Mouse (Mus musculus) heart, adult 11 months (tissue): ENCODE measurements at regions not wholly inside any gene's neighbourhood (a gene's known extent, or its start where the extent isn't known, plus 50 kb on each side); places are given as distances from the start of the nearest gene placed in this dataset.

Experiments used
- DNase-seq: peaks from one replicate; pipeline ENCODE4 v3.0.0; 2022

GRCm38 (mm10) chr3:106879994-106880393 lies 53.9 kb upstream of the Olfr266 start:
- DNase-seq = no peak

DNA sequence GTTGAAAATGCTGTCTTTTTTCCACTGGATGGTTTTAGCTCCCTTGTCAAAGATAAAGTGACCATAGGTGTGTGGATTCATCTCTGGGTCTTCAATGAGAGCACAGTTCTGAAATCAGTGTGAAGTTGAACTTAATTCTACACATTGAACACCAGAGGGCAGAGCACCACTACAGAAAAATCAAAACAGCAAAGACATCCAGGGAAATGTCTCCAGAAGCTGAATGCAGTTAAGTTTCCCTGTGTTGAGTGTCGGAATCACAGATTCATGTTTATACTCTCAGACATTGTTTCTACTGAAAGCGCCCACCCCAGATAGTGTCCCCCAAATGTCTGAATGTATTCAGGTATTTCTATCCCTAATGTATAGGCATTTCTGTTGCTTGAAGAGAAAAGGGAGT lies 77.1 kb upstream of the Olfr266 start:
- no peak for DNase-seq

DNA sequence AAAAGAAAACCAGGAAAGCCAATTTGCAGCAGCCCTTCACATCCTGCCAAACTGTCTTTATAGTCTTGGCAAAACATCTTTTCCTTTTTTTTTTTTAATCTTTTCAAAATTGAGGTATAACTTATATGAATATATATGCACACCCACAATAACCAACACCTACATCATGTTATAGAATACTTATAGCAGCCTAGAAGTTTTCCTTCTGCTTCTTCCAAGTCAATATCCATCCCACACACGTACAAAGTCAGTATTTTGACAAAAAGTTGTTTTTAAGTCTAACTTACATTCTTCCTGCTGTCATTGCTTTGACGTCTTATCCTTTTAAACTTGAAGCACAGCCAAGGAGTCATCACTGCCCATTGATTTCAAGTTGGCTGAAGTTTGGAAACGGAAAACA lies 80.6 kb upstream of the Olfr266 start:
- no peak for DNase-seq

DNA sequence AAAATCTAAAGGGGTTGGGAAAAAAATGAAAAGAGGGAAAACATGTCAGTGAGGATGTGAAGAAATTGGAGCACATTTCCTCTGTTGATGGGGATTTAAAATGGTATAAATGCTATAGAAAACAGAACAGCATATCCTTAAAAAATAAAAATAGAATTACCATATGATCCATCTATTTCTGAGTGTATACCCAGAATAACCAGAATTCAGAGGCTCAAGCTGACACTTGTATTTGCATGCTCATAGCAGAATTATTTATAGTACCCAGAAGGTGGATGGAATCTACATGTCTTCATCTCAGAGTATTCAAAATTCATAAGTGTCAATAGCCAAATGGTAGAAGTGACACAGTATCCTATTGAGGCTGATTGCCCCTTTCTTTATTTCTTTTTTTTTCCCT lies 99.9 kb upstream of the Kcna3 start:
- no peak for DNase-seq

GRCm38 (mm10) chr3:106940095-106940494 lies 95.9 kb upstream of the Kcna3 start:
- DNase-seq = no peak

DNA sequence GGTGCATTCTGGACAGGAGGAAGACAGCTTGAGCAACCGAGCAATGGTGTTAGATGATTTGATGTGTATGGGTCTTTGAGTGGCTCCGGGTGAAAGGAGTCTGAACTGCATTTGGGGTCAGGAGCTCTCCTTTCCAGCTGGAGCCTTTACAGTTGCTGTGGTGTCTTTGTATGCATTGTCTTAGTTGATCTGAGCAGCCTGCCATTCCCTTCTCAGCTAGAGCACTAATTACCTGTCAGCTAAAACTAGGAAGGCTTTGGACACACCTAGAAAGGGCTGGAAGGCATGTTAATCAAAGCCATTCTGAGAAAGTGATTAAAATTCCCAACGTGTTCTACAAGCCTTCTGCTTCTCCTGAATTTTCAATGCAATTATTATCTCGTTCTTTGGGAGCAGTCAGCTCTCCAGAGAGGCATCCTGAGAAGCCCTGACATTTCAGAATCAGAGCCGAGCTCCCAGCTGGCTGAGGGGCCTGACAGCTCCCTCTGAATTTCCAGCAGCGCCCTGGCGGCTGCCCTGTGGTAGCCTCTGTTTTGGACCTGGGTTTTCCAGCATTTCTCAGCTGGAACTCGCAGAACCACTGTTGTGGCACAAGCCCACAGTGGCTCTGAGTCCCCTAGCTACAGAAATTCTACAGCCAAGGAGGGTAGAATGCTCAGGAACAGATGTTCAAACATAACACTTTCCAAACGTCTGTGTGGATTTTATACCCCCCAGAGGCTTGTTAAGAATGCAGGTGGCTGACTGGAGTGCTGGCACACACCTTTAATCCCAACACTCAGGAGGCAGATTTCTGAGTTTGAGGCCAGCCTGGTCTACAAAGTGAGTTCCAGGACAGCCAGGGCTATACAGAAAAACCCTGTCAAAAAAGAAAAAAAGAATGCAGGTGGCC lies 80.2 kb upstream of the Kcna3 start:
- no peak for DNase-seq

- DNase-seq = no peak
Observed at GRCm38 (mm10) chr3:106957162-106957895, 78.6 kb upstream of the Kcna3 start.

GRCm38 (mm10) chr3:106958194-106958593 lies 77.8 kb upstream of the Kcna3 start:
- no peak for DNase-seq

DNA sequence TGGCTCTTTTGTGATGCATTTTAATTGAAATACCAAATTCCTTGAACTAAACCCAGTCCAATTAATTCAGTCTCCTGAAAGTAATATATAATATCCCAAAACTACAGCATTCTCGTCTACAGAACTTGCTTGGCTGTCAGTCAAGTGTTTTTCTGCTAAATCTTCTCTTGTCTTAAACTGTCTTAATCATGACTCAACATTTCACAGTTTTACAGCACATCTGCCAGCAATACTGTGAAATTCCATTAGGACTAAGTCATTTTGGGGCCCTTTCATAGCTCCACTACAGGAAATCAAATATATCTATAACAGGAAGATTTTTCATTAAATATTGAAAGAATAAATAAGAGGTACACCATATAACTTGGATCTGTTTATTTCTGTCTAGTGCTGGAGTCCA lies 75.4 kb upstream of the Kcna3 start:
- no peak for DNase-seq

GRCm38 (mm10) chr3:106962466-106962865 lies 73.5 kb upstream of the Kcna3 start:
- no peak for DNase-seq

- DNase-seq = no peak
Observed at GRCm38 (mm10) chr3:106966198-106966597, 69.8 kb upstream of the Kcna3 start.

DNA sequence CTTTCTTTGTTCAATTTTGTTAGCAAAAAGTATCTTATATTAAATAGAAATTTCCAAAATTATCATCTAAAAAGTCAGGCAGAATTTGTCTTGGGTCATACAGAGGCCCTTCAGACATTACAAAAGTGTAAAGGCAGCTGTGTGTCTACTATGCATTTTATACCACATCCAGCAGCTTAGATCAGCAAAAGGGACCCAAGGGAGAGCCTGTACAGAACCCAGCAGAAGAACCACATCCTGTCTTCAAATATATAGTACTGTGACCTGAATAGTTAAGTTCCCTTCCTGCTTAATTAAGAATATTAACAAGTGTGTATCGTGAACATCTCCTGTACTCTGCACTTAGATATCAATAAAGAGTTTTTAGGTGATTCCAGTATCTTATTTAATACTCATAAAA lies 68.5 kb upstream of the Kcna3 start:
- DNase-seq = no peak

DNA sequence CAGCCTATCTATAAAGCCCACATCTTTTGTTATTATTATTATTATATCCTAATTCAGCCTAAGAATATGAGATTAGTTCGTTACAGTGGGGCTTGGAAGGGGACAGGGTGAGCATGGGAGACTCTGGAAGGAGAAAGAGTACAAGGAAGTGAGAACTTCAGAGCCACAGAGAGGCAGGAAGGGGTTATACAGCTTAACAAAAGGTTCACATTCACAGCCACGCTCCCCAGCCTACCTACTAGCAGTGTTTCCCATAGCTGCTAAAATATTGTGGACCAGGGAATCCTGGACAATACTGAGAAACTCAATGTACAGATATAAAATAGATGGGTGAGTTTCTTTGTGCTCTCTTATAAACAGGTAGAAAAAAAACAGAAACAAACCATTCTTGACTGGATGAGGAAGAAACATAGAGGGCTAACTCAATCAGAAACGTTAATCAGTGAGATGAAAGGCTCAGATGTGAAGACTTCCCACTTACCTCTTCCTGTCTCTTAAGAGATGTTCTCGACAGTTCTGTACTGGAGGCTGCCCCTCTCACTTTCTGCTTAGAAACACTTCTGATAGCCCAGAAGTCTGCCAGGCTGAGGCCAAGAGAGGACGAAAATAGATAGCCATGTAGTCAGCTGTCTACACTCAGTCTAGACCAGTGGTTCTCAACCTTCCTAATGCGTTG lies 61.7 kb upstream of the Kcna3 start:
- peak; percentile 31 for DNase-seq

DNA sequence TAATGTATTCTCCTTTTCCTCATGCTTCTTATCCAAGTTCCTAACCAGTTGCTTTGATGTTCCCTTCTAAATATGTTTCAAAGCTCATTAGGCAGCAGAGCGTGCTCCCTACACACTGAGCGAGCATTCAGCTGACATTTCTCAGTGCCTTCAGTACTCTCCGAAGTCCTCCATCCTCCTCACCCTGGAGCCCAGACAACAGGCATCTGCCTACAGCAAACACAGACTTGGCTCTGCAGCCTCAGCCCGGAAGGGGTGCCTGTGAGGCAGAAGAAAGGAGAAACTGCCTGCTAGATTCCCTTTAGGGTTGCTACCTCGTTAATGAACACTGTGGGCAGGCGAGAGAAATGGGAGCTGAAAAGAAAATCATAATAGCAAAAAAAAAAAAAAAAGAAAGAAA lies 57.2 kb upstream of the Kcna3 start:
- peak; percentile 55 for DNase-seq

DNA sequence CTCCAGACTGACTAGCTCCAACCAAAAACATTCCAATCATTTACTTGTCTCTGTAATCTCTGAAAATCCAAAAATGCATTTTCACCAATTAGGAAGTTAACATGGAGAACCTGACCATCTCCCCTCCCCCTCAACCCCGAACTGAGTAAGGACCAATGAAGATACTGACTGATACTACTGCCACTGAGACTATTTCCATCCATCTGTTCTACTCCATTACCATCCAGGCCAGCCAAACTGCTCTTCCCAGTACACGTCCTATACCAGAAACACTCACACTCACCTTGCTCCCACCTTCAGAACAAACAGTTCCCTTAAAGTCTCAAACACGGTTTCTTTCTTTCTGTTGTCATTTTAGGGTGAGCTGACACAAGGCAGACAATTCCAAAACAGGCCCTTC lies 55.1 kb upstream of the Kcna3 start:
- peak; percentile 40 for DNase-seq

- DNase-seq = peak; percentile 17
Observed at GRCm38 (mm10) chr3:106981323-106981722, 54.6 kb upstream of the Kcna3 start.

DNA sequence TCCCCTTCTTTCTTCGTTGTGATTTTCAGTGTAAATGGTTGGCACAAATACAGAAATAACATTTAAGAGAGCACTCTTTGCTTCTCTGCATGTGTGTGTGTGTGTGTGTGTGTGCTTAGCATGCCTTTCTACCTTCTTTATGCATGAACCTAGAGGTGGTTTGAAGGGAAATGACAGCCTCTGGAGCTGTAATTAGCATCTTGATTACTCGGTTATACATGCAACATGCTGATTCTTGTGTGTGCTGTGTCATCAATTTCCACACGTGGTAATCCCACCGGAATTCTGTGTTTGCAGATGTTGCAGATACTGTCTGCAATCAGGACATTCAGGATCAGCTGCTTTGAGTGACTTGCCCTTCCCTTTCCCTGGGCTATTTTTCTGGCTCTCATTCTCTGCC lies 51.7 kb upstream of the Kcna3 start:
- DNase-seq = no peak
